Mouse (Mus musculus) erythroblast, adult 5-6 weeks (primary cell): ENCODE results near the gene Gm26620. TPM values are rescaled to one million over a fixed set of nuclear protein-coding genes. Genes with fewer than 3 reads are reported as not detected.
A peak's percentile ranks its signal among the peaks of the same experiment; 100 is the strongest.

Experiments used
- ATAC-seq: replicated peaks from 2 replicates; pipeline ENCODE4 v1.8.0; 2016; ENCODE audit warnings: moderate number of reproducible peaks, mild to moderate bottlenecking, moderate TSS enrichment, inconsistent platforms; ENCODE audit not compliant: poor library complexity, low FRiP score, severe bottlenecking
- total RNA-seq, 2 experiments: library from RNA; stranded (forward) in 1 of 2; stranded (reverse) in 1 of 2; fragments of 150-400 nt in 1 of 2; fragments of 200-764, 138-1000 nt in 1 of 2; gene quantifications; 2 replicates each; pipeline versions ENCODE4 v1.2.3 to v1.2.4; 2015 to 2017; ENCODE audit warnings: low replicate concordance in 2 of 2

Gene Gm26620
- total RNA-seq (2015; ENCODE audit: low replicate concordance) (not detected in 2 replicates), total RNA-seq (2017; ENCODE audit: low replicate concordance) (not detected in 2 replicates)

DNA sequence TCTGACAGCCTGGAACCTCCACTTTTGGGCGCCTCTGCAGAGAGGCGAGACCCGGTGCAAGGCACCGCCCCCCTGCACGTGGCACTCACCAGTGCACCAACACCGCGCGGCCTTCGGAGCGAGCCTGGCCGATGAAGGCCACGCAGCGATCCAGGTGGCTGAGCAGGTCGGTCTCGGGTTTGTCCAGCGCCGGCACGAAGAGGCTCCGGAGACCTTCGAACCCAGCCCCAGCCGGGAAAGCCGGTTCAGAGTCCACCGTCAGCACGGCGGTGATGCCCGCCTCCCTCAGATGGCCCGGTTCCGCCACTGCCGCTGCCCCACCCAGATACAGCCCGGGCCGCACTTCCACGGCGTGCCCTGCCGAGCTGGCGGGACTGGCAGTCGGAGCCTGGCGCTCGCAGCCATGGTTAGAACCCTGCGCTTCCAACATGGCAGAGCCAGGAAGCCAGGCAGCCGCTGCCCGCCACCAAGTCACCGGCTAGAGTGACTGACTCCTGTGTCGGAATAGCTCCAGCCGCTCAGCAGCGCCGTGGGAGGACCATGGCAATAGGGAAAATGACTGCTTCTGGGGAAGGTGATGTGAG, at the start of gene Gm26620, which contains the start of gene Dusp12:
Gm26620 (plus strand) TSS at position 88 of the 584 bp plus-strand sequence.
Dusp12 (minus strand) TSS at position 563 of the 584 bp plus-strand sequence.
- ATAC-seq, result peak; percentile 88

- no peak for ATAC-seq
These were observed 45.2 kb upstream of the Gm26620 start for GRCm38 (mm10) chr1:170839685-170840084.

DNA sequence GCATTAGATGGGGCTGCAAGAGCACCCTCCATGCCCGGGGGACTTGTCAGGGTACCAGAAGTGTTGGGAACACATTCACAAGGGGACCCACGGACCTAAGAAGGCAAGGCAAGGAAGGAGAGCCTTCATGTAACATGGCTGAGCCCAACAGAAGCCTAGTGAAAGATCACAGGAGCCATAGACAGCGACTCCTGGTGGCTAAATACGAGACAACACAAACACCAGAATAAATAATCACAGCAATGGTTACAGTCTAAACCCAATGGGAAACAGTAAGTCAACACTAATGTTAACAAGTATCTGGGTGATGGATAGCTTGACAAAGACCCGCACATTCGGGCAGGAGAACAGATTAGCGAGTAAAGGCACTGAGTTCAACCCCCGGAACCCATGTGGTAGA, 40.5 kb upstream of the Gm26620 start:
- peak; percentile 86 for ATAC-seq

- ATAC-seq, result peak; percentile 42; the same call in 1 of the 2 replicates
These were observed 39.2 kb upstream of the Gm26620 start for GRCm38 (mm10) chr1:170845448-170846307.

GRCm38 (mm10) chr1:170850007-170850406, 34.9 kb upstream of the Gm26620 start:
- no peak for ATAC-seq

- ATAC-seq, result no peak
These were observed 33.9 kb upstream of the Gm26620 start for GRCm38 (mm10) chr1:170850637-170851624.

- no peak for ATAC-seq
These were observed 31.3 kb upstream of the Gm26620 start for GRCm38 (mm10) chr1:170853604-170854003.

DNA sequence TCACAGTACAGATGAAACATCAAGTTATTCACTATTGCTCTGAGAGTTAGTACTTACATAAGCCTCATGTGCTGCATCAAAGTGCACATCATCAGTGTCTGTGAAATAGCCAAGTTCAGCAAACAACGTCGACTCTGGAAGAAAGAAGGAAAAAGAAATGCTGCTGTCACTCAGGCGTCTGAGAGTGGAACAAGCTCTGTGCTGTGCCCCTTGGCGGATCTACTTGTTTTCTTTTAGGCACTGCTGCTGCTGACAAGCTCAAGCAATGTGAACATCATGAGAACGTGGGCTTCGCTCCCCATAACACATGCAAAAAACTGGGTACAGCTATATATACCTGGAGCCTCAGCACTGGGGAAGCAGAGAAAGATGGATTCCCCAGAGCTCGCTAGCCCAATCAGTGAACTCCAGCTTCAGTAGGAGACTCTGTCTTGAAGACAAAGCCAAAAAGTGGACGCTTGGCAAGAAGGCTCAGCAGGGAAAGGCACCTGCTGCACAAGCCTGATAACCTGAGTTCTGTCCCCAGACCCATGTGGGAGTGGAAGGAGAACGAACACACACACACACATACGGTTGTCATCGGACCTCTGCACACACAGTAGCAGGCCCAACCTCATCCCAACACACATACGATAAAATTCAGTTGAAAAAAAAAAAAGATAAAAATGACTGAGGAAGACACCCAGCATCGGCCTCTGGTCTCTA, 29.7 kb upstream of the Gm26620 start:
- ATAC-seq, result no peak

DNA sequence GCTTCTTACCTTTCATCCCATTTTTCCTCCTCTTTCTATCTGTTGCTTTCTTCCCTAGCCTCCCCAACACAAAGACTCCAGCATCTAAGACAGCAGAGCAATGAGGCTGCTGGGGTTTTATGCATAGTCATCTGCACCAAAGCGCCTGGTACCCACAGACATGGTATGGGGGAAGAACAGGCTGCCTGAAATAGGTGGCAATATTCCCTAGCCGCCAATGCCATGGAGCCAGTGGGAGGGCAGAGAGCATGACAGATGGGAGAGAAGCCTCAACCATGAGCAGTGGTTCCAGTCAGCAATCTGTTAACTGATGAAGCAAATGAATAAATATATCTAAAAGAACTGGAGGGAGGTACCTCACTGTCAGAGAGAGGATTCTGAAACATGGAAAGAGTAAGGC, 27.5 kb upstream of the Gm26620 start:
- 0 out of 2 replicates have a peak, but pooled peaks have one; percentile 44 for ATAC-seq

DNA sequence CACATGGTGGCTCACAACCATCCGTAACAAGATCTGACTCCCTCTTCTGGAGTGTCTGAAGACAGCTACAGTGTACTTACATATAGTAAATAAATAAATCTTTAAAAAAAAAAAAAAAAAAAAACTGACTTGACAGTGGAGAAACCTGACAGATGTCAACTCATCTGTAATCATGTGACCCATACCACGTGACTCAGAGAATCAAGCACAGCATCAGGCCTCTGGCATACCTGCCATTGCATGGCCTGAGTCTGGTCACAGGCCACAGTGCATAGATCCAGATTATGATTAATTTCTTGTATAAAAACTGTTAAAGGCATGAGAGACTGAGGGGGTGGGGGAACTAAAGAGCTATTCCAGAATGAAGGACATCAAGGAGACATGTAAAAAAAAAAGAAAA, 26.0 kb upstream of the Gm26620 start:
- ATAC-seq, result no peak

GRCm38 (mm10) chr1:170861671-170862434, 23.0 kb upstream of the Gm26620 start:
- ATAC-seq, result no peak

DNA sequence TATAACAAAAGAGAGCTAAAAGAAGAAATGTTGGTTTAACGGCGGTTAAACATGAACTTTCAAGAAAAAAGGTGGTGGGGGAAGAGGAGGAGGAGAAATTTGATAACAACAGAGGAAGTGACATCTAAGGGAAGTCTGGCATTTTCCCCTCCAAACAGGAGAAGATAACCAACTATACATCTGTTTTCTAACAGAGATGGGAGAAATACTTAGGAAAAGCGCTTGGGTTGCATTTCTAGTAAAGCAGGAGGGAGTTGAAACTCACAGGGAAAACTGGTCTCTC, 22.5 kb upstream of the Gm26620 start:
- no peak for ATAC-seq

DNA sequence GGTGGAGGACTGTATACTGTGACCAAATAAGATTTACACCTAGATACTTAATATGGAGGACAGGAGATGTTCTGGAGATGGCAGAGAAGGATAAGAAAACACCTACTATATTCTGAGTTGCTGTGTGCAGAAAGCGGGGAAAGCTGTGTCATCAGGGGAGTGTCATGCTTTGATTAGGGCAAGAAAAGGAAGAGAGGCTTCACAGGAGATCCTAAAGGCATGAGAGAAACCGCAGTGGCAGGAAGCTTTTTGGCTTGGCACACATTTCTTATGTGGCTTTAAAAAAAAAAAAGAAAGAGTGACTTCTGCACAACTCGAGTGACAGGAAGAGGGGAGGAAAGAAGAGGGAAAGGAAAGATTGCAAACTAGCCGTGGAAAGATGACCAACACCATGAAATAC, 21.8 kb upstream of the Gm26620 start:
- ATAC-seq, result no peak

GRCm38 (mm10) chr1:170864234-170864633, 20.6 kb upstream of the Gm26620 start:
- ATAC-seq, result no peak

GRCm38 (mm10) chr1:170864754-170865153, 20.1 kb upstream of the Gm26620 start:
- ATAC-seq, result no peak

GRCm38 (mm10) chr1:170865406-170865805, 19.5 kb upstream of the Gm26620 start:
- ATAC-seq, result no peak

GRCm38 (mm10) chr1:170866992-170867690, 17.7 kb upstream of the Gm26620 start:
- ATAC-seq, result peak; percentile 70

DNA sequence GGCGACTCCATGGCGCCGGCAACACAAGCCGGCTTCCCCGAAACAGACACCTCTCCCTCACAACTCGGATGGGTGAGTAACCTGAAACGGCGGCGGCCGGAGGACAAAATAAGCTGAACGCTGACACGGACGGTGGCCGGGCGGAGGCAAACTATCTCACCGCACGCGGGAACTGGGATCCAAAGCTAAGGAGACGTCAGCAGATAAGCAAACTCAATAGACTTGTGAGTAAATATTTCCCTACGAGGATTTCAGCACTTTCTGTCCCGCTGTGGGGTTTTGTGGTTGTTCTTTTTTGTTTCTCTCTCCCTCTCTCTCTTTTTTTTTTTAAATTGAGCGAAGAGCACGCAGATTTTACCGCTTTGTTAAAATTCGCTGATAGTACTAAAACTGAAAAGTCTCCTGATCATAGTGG, 17.2 kb upstream of the Gm26620 start, which contains the start of gene Atf6:
Atf6 (minus strand) TSS at position 81 of the 415 bp plus-strand sequence.
- ATAC-seq, result peak; percentile 93
